ENCODE assay signal across 33 mouse cellular contexts in the genomic region with DNA sequence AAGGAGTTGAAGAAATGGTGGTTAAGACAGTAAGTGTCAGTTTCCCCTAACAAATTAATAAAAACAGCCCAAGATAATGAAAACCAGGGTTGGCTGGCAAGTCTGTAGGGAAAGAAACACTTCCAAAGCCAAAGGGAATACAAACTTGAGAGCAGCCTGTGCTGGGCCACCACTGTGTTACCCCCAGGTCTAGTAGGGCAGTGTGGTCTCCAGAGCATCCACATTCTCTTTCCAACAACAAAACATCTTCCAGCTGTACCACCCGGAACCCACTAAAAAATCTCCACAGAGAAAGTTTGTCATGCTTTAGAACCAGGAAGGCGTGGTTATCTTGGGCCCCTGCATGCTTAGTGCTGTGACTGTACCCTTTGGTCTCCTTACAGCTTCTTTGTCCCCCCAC.
"Had no signal": no experiment of that assay in that cellular context is flagged by ENCODE, and none has a peak within 500 bp of the region (broad histone marks: within the 10 kb centered on the region; RNA-seq: fewer than 3 reads in every experiment).

No protein-coding gene starts in this region.

- H3K36me3 ChIP-seq: heart, embryonic 13.5 days; heart, embryonic 15.5 days; hindbrain, embryonic 10.5 days; hindbrain, embryonic 12.5 days; hindbrain, embryonic 13.5 days; hindbrain, embryonic 15.5 days; intestine, embryonic 15.5 days; kidney, embryonic 15.5 days had no signal

- H3K9me3 ChIP-seq: heart, embryonic 13.5 days; heart, embryonic 15.5 days; hindbrain, embryonic 10.5 days; hindbrain, embryonic 12.5 days; hindbrain, embryonic 13.5 days; hindbrain, embryonic 15.5 days; intestine, embryonic 15.5 days; kidney, embryonic 15.5 days had no signal

- DNase-seq: heart, postnatal 10 days; heart, postnatal 14 days; heart, postnatal 36 days; heart, postnatal 4 days; kidney, adult 11 months; kidney, adult 18-20 months; kidney, adult 2 months; kidney, adult 8-10 months; kidney, adult 9 months; kidney, postnatal 10 days; kidney, postnatal 14 days; kidney, postnatal 25 days; kidney, postnatal 36 days; kidney, postnatal 4 days; layer of hippocampus, adult 9-11 months; layer of hippocampus, postnatal 36 days had no signal

- ATAC-seq: hindbrain, embryonic 16.5 days; hindbrain, postnatal 0 days; inflammation-experienced regulatory T-cells, adult 6 months; intestine, embryonic 15.5 days; intestine, embryonic 16.5 days; intestine, postnatal 0 days had no signal

- H3K27ac ChIP-seq: heart, embryonic 13.5 days; heart, embryonic 15.5 days; hindbrain, embryonic 10.5 days; hindbrain, embryonic 12.5 days; hindbrain, embryonic 13.5 days; hindbrain, embryonic 14.5 days; hindbrain, embryonic 15.5 days; hindbrain, postnatal 0 days; intestine, embryonic 15.5 days; kidney, embryonic 15.5 days; kidney, postnatal 0 days; layer of hippocampus, adult 2 months; left cerebral cortex, adult 2 months had no signal

- H3K27me3 ChIP-seq: heart, embryonic 13.5 days; heart, embryonic 15.5 days; hindbrain, embryonic 12.5 days; hindbrain, embryonic 13.5 days; hindbrain, embryonic 15.5 days; intestine, embryonic 15.5 days; kidney, embryonic 15.5 days had no signal

- H3K4me3 ChIP-seq: heart, embryonic 13.5 days; heart, embryonic 15.5 days; hindbrain, embryonic 10.5 days; hindbrain, embryonic 12.5 days; hindbrain, embryonic 13.5 days; hindbrain, embryonic 15.5 days; intestine, embryonic 15.5 days; kidney, embryonic 15.5 days; layer of hippocampus, adult 2 months; left cerebral cortex, adult 2 months had no signal

- H3K9ac ChIP-seq: heart, embryonic 13.5 days; heart, embryonic 15.5 days; hindbrain, embryonic 12.5 days; hindbrain, embryonic 13.5 days; hindbrain, embryonic 14.5 days; hindbrain, embryonic 15.5 days; intestine, embryonic 15.5 days; kidney, embryonic 15.5 days had no signal

- H3K4me1 ChIP-seq: hindbrain, embryonic 12.5 days; hindbrain, embryonic 13.5 days; hindbrain, embryonic 15.5 days; intestine, embryonic 15.5 days had no signal

- H3K4me2 ChIP-seq: heart, embryonic 13.5 days; heart, embryonic 15.5 days; hindbrain, embryonic 12.5 days; hindbrain, embryonic 13.5 days; hindbrain, embryonic 14.5 days; hindbrain, embryonic 15.5 days; intestine, embryonic 15.5 days; kidney, embryonic 15.5 days had no signal
